Mouse (Mus musculus) embryonic fibroblast, embryonic 13.5 days (primary cell): ENCODE results near the gene Map3k10. TPM values are rescaled to one million over a fixed set of nuclear protein-coding genes. Genes with fewer than 3 reads are reported as not detected.

Source experiments
- H3K27ac ChIP-seq: 2 replicates; pipeline ENCODE4 v1.5.1; 2012; ENCODE audit warnings: low read length, control low read depth, inconsistent platforms; ENCODE audit not compliant: insufficient read depth
- H3K4me1 ChIP-seq: 2 replicates; pipeline ENCODE4 v1.6.1; 2011; ENCODE audit warnings: low read length; ENCODE audit not compliant: control insufficient read depth, insufficient read depth
- H3K4me3 ChIP-seq: 2 replicates; pipeline ENCODE4 v1.5.1; 2011; ENCODE audit warnings: mild to moderate bottlenecking, control low read depth, low read length; ENCODE audit not compliant: insufficient read depth
- CTCF ChIP-seq: IDR thresholded peaks from 2 replicates; pipeline ENCODE4 v1.5.1; 2011; ENCODE audit warnings: mild to moderate bottlenecking, control low read depth, low read length, moderate library complexity, borderline replicate concordance; ENCODE audit not compliant: insufficient read depth
- POLR2A ChIP-seq: IDR thresholded peaks from 2 replicates; pipeline ENCODE4 v1.6.1; 2011; ENCODE audit warnings: low read depth, mild to moderate bottlenecking, control low read depth, low read length, moderate library complexity
- polyA plus RNA-seq: library from polyadenylated mRNA; stranded (reverse); fragments of >200 nt; gene quantifications from 2 replicates; pipeline ENCODE4 v1.2.4, GENCODE M21; 2011; ENCODE audit warnings: low read depth; ENCODE audit not compliant: missing spikeins, insufficient read length

Gene Map3k10
- polyA plus RNA-seq, 1 experiment: 26.2 TPM

GRCm38 (mm10) chr7:27610370-27610769 is 64.0 kb downstream of the Map3k10 start:
- H3K4me3 ChIP-seq: no peak overlapping the region
- no peak for TF ChIP-seq POLR2A
- no peak for TF ChIP-seq CTCF
- no peak overlapping the region for H3K27ac ChIP-seq
- peaks cover 3% of the 10 kb centered on the region; the same call in 1 of the 2 replicates for H3K4me1 ChIP-seq

DNA sequence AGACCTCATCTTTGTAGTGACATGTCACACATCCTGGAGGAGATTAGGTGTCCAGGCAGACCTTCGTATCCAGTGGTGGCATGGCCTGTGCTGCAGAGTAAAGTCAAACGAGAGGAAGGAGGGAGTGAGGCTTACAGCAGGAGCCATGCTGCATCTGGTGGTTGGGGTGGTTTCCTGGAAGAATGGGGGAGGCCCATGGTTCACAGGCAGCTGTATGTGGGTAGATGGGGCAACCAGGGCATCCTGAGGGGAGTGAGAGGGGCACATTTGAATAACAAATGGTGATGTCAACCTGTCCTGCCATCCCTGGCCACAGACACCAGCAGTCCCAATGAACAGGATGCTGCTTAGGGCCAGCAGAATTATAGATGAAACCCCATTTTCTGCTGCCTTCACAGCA is 64.7 kb downstream of the Map3k10 start:
- H3K4me1 ChIP-seq: peaks cover 3% of the 10 kb centered on the region; the same call in 1 of the 2 replicates
- no peak overlapping the region for H3K27ac ChIP-seq
- H3K4me3 ChIP-seq: no peak overlapping the region
- TF ChIP-seq CTCF (no peak), POLR2A (no peak)

GRCm38 (mm10) chr7:27609285-27609684 is 65.1 kb downstream of the Map3k10 start:
- no peak for TF ChIP-seq POLR2A
- TF ChIP-seq CTCF: no peak
- no peak overlapping the region for H3K27ac ChIP-seq
- no peak overlapping the region for H3K4me3 ChIP-seq
- H3K4me1 ChIP-seq: peaks cover 5% of the 10 kb centered on the region; the same call in 1 of the 2 replicates

- Histone ChIP-seq H3K4me3 (no peak overlapping the region), H3K4me1 (peaks cover 5% of the 10 kb centered on the region; the same call in 1 of the 2 replicates), H3K27ac (no peak overlapping the region)
- TF ChIP-seq CTCF (no peak), POLR2A (no peak)
Observed at GRCm38 (mm10) chr7:27608130-27608529, 66.3 kb downstream of the Map3k10 start.

DNA sequence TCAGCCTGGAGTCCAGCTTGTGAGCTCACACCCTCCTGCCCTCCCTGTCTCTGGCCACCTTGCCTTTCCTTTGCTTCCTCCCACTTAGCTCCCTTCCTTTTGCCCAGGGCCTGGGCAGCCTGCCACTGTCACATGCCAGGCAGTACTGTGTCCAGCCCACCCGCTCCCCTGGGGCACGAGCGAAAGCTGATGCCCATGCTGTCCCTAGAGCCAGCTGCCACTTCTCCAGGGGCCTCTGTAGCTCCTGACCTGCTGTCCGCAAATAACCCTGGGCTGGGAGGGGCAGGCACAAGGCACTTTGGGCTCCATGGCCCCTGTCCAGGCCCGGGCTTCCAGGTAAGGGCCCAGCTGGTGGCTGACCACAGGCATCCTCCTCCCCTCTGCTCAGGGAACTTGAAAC is 66.8 kb downstream of the Map3k10 start:
- TF ChIP-seq CTCF (no peak), POLR2A (no peak)

DNA sequence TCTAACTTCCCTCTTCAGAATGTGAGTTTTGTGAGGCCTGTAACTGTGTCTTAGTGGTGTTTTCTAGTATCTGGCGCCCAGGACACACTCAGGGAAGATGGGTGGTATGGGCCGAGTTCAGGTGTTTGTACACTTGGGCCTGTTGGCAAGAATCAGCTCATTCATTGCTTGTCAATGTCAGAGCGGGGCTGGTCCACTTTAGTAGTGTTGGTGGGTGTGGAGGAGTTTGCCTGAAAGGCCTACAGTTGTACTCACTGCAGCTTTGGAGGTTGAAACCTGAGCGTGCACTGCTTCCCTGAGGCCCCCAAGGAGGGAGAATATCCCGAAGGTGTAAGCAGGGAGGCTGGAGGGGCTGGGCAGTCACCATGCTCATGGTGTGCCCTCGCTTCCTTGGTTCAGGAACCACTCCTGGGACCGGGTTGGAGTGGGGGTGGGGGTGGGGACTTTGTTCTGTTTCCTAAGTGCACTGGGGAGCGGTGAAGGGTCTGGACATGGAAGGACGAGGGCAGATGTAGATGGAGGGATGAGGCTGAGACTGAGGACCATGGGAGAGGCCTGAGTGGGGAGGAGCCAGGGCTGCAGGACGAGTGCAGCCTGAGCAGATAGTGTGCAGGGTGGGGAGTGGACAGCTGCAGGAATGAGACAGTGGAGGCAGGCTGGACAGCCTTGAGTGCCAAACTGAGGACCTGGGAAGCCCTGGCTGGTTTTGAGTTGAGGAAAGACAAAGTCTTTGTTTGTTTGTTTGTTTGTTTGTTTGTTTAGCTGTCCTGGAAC is 67.7 kb downstream of the Map3k10 start:
- no peak for TF ChIP-seq CTCF
- no peak overlapping the region for H3K27ac ChIP-seq
- no peak overlapping the region for H3K4me3 ChIP-seq
- peaks cover 5% of the 10 kb centered on the region; the same call in 1 of the 2 replicates for H3K4me1 ChIP-seq

More for the DNA sequence above, 66.8 kb downstream of the Map3k10 start:
- Histone ChIP-seq H3K4me3 (no peak overlapping the region), H3K4me1 (peaks cover 5% of the 10 kb centered on the region; the same call in 1 of the 2 replicates), H3K27ac (no peak overlapping the region)

Other genes starting within 250 kb of the Map3k10 start
- 0.51 and 0.78 TPM in 2 replicates for gene Sptbn4, start 226.9 kb downstream of the Map3k10 start, polyA plus RNA-seq
- gene Blvrb, start 226.6 kb downstream of the Map3k10 start, polyA plus RNA-seq: 16.6 and 32.1 TPM in 2 replicates
- gene Sertad3, start 200.8 kb downstream of the Map3k10 start, polyA plus RNA-seq: 12.9 and 14.1 TPM in 2 replicates
- 23.7 and 28.5 TPM in 2 replicates for gene Sertad1, start 187.7 kb downstream of the Map3k10 start, polyA plus RNA-seq
- gene Prx, start 175.3 kb downstream of the Map3k10 start, polyA plus RNA-seq: 5.4 and 5.6 TPM in 2 replicates
- 1.1 and 1.5 TPM in 2 replicates for gene Hipk4, start 151.3 kb downstream of the Map3k10 start, polyA plus RNA-seq
- 195 and 211 TPM in 2 replicates for gene Pld3, start 121.4 kb downstream of the Map3k10 start, polyA plus RNA-seq
- gene 2310022A10Rik, start 121.4 kb downstream of the Map3k10 start, polyA plus RNA-seq: 12.6 and 14.0 TPM in 2 replicates
- 84.5 and 98.2 TPM in 2 replicates for gene Akt2, start 83.0 kb downstream of the Map3k10 start, polyA plus RNA-seq
- gene Ttc9b, start 20.7 kb downstream of the Map3k10 start, polyA plus RNA-seq: not detected in 2 replicates
- gene Zfp607b, start 14.7 kb upstream of the Map3k10 start, polyA plus RNA-seq: 1.7 and 2.2 TPM in 2 replicates
- 18.1 and 23.5 TPM in 2 replicates for gene Zfp60, start 56.8 kb upstream of the Map3k10 start, polyA plus RNA-seq
- gene Zfp626, start 132.6 kb upstream of the Map3k10 start, polyA plus RNA-seq: 8.6 and 10.6 TPM in 2 replicates
- 3.1 and 4.1 TPM in 2 replicates for gene Zfp59, start 164.0 kb upstream of the Map3k10 start, polyA plus RNA-seq
- 3.5 and 3.8 TPM in 2 replicates for gene Zfp607a, start 182.9 kb upstream of the Map3k10 start, polyA plus RNA-seq